Mouse (Mus musculus) lung, postnatal 10 days (tissue): ENCODE measurements around the gene Amhr2.

ENCODE experiments used
- DNase-seq: peaks from one replicate; pipeline ENCODE4 v3.0.0; 2021

Amhr2 gene

DNA sequence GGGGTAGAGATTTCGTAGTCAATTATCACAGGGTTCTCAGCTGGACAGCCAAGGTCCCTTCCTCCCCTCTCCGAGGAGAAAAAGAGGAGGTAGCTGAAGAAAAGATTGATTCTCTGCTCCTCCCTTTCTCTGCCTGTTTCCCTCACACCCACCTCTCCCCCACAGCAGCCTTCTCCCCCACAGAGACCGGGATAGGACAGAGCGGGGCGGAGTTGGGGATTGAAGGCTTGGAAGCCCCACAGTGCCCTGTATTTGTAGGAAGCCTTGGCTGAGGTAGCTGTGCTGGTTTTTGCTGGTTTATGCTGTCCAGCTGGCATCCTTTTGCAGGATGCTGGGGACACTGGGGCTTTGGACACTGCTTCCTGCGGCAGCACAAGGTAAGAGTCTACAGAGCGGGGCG is at the start of gene Amhr2:
Gene Amhr2, plus strand, starts transcription at position 222 of the 400 bp plus-strand sequence.
- no peak for DNase-seq

DNA sequence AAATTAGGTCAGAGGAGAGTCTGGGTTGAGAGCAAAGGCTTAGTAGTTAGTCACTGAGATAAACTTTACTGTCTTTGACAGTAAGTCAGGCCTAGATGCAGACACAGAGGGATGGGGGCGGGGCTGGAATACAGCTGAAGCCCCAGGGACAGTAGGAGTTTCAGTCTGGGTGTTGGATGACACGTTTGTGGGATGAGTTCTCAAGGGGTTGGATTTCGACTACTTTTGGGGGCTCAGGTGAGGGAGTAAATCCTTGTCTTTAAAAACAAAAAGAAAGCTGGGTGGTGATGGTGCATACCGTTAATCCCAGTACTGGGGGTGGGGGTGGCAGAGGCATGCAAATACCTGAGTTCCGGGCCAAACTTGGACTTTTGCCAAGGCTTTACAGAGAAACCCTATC is 46.5 kb upstream of the Amhr2 start:
- DNase-seq, result peak; percentile 23

DNA sequence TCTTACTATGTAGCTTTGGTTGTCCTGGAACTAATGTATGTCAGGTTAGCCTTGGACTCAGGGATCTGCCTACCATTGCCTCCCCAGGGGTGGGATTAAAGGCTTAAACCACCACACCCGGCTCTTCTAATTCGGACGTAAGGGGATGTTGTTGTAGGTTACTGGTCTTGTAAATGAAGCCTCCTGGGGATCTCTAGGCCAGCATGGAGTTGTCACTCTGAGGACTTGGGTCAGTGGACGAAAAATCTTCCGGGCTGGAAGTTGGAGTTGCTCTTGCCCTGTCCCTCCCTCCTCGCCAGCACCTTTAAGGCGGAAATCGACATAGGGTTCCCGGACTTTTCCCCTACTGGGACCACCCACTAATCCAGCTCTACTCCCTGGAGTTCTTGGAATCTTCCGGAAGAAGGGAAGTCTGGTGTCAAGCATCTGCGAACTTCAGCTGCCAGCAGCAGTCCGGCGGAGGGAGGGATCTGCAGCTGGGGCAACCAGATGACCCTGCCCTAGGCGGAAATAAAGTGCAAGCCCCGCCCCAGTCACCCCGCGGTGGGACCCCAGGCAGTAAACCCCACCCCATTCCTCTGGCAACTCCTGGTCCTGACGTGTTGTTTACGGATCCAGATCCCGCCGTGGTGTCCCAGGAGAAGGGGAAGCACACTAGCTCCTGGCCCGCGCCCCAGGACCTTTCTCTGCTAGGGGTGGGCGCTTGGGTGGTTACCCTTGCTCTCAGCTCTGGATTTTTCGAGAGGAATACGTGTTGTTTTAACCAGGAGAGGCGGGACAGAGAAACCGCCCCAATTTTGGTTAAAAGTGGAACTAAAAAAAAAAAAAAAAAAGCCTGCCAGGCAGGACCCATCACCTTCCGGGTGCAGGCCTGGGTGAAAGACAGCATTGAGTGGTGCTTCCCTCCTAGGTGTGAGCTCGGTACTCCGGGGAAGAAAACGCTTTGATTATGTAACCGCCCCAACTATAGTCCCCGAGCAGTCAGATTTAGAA is 45.6 kb upstream of the Amhr2 start:
- peak; percentile 98 for DNase-seq

DNA sequence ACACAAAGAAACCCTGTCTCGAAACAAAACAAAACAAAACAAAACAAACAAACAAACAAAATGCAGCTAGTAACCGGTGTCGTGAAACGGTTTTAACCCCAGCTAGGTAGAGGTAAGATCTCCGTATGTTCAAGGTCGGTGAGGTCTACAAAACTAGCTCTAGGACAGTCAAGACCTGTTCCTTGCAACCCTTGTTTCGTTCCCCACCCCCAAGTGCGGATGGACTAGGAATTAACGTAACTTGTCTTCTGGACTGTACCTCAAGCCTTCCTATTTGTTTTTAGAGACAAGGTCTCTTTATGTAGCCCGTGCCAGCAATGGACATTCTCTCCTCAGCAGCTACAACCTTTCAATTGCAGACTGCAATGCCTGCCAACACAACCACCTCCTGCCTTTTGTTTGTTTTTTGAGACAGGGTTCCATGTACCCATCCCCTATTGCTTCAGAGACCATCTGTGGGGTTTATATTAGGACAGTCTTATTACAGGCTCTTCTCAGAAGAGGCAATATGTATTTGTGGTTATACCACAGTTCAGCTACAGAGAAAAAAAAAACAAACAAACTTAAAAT is 44.6 kb upstream of the Amhr2 start:
- no peak for DNase-seq

DNA sequence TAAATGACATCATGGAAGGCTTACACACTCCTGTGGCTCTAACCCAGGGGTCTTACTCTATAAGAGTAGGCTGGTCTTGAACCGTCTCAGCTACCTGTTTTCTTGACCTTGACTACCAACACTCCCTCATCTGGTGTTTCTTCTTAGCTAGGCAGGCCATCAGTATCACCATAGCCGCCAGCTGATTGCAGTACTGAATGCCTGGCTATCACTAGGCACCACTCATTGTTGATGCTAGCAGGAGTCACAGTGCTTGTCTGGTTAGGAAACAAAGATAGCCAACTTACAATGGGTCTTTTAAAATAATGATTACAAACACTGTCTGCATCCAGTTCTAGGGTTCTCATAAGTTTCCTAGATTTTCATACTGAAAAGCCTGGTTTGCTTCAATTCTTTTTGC is 43.9 kb upstream of the Amhr2 start:
- DNase-seq, result no peak

DNA sequence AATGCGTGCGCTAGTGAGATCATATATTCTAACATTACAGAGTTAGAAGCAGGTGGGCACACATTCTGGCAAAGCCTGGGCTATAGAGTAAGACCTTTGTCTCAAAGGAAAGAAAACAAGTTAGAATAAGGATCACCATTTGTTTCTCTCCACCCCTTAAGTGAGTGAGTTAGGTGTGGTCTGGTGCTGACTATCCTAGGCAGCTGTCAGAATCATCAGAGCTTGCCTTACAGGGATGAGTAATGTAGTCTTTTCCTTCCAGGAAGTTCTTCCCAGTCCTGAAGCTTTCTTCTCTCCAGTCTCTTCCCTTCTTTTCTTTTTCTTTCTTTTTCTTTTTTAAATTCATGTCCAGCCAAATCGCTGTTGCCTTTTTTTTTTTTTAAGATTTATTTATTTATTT is 43.0 kb upstream of the Amhr2 start:
- DNase-seq, result no peak

DNA sequence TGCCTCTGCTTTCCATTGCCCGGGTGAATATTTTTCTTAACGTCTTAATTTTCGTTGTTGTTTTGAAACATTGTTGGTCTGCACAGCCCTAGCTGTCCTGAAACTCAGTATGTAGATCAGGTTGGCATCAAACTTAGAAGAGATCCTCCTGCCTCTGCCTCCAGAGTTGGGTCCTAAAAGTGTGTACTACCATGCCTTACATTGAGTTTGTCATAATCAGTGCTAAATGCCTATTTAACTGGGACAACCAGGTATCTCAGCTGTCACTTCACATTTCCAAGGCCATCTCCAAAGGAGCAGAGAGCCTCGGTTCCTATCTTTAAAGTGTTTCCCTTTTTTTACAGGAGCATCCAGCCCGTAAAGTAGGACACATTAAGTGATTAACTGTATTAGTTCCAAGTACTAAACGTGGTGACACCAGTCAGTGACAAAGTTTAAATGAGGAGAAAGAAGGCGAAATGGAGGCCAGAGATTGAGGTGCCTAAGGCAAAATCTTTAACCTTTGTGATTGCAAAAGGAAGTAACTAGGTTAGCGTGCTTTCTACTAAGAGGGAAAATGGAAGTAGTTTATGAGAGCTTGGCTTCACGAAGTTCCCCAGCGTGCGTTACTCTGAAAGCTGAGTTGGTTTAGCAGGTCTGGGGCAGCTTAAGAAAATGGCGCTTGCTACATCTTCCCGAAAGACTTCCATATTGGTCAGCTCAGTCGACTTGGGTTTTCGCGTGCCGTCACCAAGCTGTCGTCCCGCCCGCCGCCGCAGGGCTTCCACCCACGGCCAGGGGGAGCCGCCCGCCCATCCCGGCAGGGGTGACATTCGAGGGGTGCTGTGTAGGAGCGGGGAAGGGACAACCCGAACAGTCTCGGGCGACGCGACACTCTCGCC is 40.3 kb upstream of the Amhr2 start:
- DNase-seq, result no peak

DNA sequence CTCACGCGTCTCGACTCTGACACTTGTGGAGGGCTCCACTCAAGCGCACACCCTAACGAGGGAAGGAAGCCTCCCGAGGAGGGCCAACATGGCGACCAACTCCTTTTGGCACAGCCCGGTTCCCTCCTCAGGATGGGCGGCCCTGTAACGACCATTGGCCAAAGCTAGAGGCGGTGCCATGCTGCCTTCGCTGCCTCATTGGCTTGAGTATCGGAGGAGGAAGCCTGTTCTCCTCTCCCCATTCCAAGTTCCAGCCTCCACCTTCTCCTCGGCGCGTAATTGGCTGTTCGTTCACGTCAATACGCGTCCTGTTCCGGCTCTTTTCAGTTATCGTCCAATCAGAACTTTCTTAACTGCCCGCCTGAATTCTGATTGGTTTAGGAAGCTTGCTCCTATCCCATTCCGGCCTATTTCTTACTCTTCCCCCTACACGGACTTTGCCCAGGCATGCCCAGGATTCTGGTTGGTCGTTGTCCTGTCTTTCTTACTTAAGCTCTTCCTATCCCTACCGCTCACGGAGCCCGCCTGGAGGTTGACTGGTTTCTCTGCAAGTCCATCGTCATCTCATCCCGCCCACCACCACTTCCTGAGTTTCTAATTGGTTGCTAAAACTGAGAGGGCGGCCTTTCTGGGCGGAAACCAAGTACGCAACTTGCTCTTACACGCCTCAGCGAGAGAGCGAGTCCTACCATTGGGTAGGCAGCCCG is 39.5 kb upstream of the Amhr2 start, which contains the start of gene Sp1:
Gene Sp1, plus strand, starts transcription at position 655 of the 707 bp plus-strand sequence.
- peak; percentile 100 for DNase-seq

DNA sequence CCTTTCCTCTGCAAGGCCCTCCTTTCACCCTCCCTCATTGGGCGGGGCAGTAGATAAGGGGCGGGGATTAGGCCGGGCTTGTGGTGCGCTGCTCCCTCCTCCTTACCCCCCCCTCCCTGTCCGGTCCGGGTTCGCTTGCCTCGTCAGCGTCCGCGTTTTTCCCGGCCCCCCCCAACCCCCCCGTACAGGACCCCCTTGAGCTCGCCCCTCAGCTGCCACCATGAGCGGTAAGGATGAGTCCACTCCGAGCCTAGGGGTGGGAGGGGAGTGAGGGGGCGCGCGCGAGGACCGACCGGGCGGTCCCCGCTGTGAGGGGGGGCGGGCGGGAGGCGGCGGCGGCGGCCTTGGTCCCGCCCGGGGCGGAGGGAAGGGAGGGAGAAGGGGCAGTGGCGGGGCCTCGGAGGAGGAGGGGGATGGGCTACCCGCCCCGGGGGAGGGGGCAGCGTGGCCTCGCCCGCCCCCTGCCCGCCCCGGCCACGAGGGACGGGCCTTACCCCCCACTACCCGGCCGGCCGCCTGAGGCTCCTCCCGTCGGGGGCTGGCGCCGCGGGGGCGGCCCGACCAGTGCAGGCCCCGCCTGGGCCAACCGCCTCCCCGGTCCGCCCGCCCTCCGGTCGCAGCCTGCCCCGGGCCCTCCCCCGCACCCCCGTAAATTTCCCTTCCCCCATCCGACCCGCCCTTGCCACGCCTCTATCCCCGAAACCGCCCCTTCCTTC is 38.8 kb upstream of the Amhr2 start:
- peak; percentile 88 for DNase-seq

DNA sequence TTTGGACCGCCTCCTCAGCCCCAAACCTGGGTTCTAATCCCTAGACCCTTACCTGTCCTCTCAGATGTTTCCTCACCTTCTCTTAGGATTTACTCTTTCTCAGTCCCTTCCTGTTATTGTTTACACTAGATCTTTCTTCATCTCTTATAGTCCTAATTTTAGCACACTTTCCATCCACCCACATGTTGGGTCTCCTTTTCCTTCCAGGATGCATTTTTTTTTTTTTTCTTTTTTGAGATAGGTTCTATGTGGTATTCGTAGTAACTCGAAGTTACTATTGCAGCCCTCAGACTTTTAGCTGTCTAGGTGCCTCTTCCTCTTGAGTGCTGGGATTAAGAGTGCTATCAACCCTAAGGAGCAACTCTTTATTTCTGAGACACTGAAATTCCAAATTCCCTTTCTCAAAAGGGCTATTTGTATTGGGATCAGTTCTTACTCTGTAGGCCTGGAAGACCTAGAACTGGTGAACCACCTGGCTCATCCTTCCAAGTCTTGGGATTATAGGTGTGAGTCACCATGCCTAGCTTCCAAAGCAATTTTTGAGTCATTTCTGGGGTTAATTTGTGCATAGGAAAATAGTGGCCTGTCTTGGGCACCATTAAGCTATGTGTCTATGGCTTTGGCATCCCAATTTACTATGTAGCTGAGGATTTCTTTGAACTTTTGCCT is 38.1 kb upstream of the Amhr2 start:
- no peak for DNase-seq

DNA sequence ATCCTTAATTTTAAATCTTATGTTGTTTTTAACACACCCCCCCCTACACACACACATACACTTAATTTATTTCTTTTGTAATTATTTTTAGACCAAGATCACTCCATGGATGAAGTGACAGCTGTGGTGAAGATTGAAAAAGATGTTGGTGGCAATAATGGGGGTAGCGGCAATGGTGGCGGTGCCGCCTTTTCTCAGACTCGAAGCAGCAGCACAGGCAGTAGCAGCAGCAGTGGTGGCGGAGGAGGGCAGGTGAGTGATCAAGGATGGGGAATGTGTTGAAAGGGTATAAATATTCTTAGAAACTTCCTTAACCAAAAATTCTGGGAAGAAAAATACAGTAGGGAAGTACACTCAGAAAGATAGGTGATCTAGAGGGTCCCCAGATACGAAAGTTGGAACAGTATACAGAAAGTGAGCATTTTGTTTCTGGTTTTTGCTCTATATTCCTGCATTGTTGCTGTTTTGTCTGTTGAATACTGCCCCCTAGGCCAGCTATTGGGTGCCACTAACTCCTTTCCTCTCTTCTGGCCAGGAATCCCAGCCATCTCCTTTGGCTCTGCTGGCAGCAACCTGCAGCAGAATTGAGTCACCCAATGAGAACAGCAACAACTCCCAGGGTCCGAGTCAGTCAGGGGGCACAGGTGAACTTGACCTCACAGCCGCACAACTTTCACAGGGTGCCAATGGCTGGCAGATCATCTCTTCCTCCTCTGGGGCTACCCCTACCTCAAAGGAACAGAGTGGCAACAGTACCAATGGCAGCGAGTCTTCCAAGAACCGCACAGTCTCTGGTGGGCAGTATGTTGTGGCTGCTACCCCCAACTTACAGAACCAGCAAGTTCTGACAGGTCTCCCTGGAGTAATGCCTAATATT is 37.2 kb upstream of the Amhr2 start:
- DNase-seq, result no peak

DNA sequence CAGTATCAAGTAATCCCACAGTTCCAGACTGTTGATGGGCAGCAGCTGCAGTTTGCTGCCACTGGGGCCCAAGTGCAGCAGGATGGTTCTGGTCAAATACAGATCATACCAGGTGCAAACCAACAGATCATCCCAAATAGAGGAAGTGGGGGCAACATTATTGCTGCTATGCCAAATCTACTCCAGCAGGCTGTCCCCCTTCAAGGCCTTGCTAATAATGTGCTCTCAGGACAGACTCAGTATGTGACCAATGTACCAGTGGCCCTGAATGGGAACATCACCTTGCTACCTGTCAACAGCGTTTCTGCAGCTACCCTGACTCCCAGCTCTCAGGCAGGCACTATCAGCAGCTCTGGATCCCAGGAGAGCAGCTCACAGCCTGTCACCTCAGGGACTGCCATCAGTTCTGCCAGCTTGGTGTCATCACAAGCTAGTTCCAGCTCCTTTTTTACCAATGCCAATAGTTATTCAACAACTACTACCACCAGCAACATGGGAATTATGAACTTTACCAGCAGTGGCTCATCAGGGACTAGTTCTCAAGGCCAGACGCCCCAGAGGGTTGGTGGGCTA is 36.5 kb upstream of the Amhr2 start:
- DNase-seq, result no peak

DNA sequence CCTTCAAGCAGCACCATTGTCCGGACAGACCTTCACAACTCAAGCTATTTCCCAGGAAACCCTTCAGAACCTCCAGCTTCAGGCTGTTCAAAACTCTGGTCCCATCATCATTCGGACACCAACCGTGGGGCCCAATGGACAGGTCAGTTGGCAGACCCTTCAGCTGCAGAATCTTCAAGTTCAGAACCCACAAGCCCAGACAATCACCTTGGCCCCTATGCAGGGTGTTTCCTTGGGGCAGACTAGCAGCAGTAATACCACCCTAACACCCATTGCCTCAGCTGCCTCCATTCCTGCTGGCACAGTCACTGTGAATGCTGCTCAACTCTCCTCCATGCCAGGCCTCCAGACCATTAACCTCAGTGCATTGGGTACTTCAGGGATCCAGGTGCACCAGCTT is 35.9 kb upstream of the Amhr2 start:
- no peak for DNase-seq

DNA sequence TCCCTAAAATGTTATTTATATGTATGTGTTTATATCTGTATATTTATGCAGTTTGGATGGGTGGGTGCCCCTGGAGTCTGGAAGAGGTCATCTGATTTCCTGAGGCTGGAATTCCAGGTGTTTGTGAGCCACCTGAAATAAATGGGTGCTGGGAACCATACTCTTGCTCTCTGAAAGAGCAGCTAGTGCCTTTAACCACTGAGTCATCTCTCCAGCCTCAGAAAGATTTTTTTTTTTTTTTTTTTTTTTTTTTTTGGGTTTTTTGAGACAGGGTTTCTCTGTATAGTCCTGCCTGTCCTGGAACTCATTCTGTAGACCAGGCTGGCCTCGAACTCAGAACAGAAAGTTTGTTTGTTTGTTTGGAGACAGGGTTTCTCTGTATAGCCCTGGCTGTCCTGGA is 34.1 kb upstream of the Amhr2 start:
- DNase-seq, result no peak

DNA sequence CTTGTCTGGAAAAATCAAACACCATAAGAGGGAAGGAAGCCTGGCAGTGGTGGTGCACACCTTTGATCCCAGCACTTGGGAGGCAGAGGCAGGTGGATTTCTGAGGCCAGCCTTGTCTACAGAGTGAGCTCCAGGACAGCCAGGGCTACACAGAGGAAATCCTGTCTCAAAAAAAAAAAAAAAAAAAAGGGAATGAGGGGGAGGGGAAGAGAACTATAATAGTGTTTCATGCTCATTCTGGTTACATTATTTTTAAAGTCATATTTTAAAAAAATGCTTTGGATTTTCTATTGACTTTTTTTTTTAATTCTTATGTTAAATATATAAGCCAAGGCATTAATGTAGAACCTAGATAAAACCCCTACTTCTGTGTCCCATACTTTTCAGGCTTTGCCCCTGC is 31.5 kb upstream of the Amhr2 start:
- DNase-seq, result no peak

DNA sequence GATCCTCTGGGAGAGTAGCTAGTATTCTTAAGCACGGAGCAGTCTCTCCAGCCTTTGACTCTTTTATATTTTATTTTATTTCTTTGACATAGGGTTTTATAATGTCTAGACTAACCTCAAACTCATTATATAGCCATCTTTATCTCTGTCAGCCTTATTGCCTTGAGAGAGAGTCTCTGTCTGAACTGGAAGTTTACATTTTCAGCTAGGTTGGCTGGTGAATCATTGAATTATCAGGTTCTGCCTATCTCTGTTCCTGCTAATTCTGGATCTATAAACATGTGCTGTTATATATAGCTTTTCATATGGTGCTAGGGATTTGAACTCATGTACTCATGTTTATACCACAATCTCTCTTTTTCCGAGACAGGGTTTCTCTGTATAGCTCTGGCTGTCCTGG is 27.6 kb upstream of the Amhr2 start:
- DNase-seq, result no peak

DNA sequence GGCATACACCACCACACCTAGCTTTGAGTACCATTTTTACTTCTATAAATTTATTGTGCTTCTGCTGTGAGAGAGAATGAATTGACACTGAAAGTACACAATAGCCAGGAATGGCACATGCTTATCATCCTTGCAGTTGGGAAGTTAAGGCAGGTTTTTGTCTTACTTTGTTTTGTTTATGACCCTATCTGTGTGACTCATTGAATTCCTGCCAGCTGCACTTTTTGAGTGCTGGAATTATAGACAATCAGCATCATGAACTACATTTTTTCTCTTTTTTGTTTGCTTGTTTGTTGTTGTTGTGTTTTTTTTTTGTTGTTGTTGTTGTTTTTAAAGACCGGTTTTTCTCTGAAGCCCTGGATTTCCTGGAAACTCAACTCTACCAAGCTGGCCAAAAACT is 24.2 kb upstream of the Amhr2 start:
- DNase-seq, result no peak

DNA sequence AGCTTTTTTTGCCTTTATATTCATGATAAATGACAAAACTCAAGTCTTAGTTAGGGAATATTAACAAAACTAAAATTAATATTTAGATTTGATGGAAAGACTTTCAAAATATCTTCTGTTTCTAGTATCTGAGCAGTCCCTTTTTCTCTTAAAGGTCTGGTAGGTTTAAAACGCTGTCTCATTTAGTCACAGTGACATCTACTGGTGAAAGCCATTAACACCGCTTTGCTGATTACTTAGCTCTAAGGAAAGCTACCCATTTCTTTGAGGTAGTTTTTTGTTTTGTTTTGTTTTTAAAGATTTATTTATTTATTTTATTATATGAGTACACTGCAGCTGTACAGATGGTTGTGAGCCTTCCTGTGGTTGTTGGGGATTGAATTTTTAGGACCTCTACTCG is 23.7 kb upstream of the Amhr2 start:
- DNase-seq, result peak; percentile 75

DNA sequence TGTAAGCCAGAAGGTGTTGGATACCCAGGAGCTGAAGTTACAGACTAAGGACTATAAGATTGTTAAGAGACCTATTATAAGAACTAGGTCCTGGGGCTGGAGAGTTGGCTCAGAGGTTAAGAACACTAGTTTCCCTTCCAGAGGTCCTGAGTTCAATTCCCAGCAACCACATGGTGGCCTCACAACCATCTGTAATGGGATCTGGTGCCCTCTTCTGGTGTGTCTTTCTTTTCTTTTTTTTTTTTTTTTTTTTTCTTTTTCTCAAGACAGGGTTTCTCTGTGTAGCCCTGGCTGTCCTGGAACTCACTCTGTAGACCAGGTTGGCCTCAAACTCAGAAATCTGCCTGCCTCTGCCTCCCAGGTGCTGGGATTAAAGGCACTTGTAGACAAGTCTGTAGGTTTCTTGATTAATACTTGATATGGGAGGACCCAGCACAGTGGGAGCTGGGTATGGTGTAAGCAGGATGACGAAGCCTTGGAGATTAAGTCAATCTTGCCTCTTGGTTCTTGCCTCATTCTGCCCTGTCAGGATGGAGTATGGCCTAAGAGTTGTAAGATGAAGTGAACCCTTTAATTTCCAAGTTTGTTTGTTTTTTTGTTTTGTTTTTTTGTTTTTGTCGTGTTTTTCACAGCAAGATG is 21.4 kb upstream of the Amhr2 start:
- DNase-seq, result no peak

DNA sequence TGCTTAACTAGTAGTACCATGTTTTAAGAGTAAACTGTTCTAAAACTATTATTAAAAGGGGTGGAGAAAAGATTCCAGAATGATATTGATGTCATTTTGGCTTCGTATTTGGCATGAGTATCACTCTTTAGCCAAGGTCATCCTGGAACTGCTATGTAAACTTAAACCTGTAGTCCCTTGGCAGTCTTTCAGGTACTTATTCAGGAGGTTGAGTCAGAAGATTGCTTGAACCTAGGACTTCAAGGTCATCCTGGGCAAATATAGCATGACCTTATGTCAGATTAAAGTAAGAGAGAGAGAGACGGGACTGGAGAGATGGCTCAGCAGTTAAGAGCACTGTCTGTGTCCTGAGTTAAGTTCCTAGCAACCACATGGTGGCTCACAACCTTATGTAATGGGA is 20.5 kb upstream of the Amhr2 start:
- no peak for DNase-seq
